Mouse (Mus musculus) heart, postnatal 4 days (tissue): ENCODE measurements around the gene Wdr82. TPM values are rescaled to one million over a fixed set of nuclear protein-coding genes. Genes with fewer than 3 reads are reported as not detected.
"Not testable (repeated sequence)": the region's sequence is repeated elsewhere in the genome, so short reads cannot be mapped to it uniquely, and the experiment has no call there.

ENCODE experiments used
- DNase-seq: peaks from one replicate; pipeline ENCODE4 v3.0.0; 2021
- total RNA-seq, 2 experiments: library from RNA; stranded (reverse); gene quantifications; 2 replicates each; pipeline ENCODE4 v1.2.3; 2021

Gene Wdr82
- total RNA-seq, 2 experiments from 2014 or later: 90.0 to 98.5 TPM

GRCm38 (mm10) chr9:106166709-106167108, 4.0 kb upstream of the Wdr82 start:
- no peak for DNase-seq

DNA sequence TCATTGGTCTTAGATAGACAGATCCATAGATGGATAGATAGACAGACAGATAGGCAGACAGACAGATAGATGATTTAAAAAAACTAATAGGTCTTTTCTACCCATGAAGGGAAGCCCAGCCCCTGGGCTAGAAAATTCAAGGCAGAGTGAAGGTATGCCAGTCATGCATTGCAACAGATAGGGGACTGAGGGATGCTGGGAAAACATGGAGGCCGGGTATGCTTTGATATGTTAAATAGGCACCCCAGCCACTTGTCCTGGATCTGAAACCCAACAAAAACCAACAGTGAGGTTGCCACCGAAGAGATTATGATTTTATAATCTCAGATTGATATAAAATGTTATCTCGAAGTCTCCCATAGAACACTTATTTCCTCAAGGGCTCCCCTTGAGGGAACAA, 3.5 kb upstream of the Wdr82 start:
- DNase-seq: no peak

GRCm38 (mm10) chr9:106167703-106168102, 3.0 kb upstream of the Wdr82 start:
- no peak for DNase-seq

GRCm38 (mm10) chr9:106169006-106169405, 1.7 kb upstream of the Wdr82 start:
- DNase-seq: not testable (repeated sequence)

DNA sequence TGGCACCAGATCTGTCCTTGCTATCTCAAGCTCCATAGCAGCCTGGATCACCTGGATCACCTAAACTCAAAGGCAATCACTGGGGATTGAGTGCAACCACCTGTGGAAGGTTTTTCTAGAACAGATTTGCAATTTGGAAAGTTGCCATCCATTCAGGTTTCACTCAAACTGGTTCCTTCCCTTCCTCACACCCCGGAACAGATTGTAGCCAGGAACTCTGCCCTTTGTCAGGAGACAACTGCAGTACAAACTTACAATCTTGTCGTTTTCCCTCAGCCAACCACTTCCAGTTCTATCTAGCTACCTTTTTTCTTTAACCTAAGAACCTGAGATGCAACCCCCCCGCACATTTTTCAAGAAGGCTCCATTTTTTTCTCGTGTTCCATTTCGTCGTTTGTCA, 811 bp upstream of the Wdr82 start:
- DNase-seq: no peak

- DNase-seq: peak; percentile 79
These were observed 824 bp downstream of the Wdr82 start for GRCm38 (mm10) chr9:106171346-106172158.

DNA sequence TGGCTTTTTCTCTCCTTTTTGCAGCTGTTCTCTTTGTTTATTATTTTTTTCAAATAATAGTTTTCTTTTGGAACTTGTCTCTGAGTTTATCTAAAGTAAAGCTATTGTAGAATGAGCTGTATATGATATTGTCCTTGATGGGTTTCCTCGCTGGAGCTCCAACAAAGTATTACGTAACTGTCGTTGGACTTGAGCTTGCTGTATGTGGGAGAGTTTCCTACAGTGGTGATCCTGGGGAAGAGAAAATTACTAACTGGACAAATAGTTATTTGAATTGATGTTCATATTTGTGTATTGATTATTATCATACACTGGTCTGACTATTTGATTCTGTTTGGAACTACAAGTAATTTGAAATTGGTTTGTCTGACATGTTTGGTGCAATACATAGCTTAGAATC, 1.8 kb downstream of the Wdr82 start:
- DNase-seq: no peak

DNA sequence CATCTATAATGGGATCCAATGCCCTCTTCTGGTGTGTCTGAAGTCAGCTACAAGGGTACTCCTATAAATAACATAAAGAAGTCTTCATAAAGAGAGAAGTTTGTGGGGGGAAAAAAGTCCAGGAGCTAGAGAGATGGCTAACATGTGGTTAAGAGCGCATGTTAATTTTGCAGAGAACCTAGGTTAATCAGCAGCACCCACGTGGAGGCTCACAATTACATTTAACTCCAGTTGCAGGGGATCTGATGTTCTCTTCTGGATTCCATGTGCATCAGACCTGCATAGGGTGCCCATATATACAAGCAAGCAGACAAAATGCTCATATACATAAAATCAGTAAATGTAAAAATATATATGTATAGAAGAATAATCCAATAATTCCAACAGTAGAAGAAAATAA, 2.6 kb downstream of the Wdr82 start:
- DNase-seq: no peak

DNA sequence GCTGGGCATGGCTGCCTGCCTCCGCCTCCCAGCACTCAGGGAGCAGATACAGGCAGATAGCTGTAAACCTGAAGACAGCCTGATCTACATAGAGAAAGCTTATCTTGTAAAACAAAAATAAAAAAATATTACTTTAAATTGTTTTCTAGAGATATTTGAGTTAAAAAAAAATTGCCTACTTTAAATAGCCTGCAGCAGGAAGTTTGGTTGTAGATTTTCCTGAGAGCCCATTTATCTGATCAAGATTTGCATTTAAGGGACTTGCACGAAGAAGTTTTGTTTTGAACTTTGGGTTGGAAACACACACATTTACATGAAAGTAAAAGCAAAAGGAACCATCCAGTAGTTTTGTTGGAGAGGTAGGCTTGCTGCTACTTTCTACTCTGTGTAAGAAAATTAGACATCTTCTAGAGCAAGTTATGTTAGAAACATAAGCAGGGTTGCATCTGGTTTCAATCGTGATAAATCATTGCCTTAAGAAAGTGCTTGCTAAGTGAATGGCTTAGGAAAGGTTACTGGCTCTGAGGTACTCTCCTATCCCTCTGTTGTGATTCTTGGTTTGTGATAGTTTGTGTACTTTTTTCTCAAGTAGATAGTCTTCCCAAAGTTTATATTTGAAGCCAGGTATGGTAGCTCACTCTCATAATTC, 4.9 kb downstream of the Wdr82 start:
- DNase-seq: no peak

DNA sequence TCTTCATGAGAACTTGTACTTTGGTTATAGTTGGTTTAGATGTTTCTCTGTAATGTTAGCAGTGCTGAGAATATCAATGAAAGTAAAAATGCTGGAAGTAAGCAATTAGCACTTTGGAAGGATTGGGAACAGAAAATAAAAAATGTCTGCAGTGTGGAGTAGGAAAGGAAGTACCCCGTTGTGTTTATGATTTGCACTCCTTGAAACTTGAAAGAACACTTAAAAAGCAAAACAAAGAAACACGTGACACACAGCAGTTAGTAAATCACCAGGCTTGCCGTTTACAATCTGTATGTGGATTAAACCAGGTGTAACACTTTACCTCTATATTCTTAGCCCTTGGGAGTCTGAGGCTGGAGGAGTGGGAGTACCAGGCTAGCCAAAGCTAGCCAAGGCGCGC, 6.0 kb downstream of the Wdr82 start:
- no peak for DNase-seq

DNA sequence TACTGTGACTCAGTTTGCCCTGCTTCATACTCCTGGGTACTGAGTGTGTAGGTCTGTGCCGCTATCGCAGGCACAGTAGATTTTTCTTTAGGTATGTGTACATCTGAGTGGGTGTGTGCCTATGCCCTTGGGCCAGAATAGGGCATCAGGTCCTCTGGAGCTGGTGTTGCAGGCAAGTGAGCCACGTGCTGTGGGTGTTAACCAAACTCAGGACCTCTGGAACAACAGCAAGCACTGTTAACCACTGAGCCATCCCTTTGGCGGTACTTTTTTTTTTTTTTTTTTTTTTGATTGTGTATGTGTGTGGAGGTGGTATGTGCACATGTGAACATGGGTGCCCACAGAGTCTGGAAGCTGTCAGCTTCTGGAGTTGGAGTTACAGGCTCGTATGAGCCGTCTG, 7.1 kb downstream of the Wdr82 start:
- no peak for DNase-seq

- no peak for DNase-seq
These were observed 8.7 kb downstream of the Wdr82 start for GRCm38 (mm10) chr9:106179454-106179853.

- DNase-seq: no peak
These were observed 9.2 kb downstream of the Wdr82 start for GRCm38 (mm10) chr9:106179964-106180363.

GRCm38 (mm10) chr9:106182146-106182545, 11.4 kb downstream of the Wdr82 start:
- DNase-seq: no peak

GRCm38 (mm10) chr9:106183996-106184395, 13.3 kb downstream of the Wdr82 start:
- no peak for DNase-seq

GRCm38 (mm10) chr9:106191355-106191754, 20.6 kb downstream of the Wdr82 start:
- no peak for DNase-seq

- DNase-seq: no peak
These were observed 21.3 kb downstream of the Wdr82 start for GRCm38 (mm10) chr9:106192024-106192423.

DNA sequence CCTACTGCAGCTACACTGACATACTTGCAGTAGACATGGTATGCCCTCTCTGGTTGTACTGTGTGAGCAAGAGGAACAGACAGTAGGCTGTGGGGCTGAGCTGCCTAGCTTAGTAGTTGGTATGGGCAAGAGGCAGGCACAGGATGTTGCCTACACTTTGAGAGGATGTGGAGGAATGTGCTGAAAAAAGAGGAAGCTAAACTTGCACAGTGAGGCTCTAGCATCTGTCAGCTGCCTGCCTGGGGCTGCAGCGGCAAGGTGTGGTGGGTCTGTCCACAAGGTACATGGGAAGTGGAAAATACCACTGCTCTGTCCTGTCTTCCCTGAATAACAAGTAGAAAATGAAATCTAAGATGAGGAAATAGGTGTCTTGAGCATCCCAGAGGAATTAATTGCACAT, 22.3 kb downstream of the Wdr82 start:
- no peak for DNase-seq

DNA sequence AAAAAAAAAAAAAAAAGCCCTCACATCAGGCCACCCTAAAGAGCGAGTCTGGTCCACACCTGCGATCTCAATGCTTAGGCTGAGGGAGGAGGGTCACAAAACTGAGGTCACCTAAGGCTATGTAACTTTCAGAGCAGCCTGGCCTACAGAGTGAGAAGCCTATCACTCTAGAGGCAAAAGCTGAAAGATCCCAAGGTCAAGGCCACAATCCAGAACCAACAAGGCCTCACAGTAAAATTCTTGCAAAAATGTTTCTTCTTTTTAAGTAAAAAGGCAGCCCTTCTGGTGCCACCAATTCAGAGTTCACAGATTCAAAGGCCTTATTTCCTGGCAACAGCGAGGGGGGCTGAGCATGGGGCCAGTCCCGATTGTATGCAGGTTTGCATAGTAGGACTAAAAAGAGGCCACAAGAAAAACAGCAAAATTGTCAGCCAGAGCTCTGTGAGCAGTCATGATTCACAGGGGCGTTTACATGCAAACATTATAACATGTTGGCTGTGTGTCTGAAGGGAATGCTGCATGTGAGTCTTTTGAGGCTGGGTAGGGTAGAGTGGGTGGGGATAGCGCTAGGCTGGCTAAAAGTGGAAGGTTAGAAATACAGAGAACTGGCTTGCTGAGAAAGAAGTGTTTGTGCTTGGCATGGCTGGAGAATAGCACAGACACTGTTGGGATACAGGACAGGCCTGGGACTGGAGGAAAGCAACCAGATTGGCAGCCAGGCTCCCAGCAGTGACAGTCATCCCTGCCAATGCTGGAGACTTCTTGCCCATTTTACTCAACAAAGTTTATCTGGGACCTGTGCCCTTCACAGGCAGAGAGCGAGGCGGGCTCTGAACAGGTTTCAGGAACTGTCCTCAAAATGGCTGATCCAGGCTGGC, 23.4 kb downstream of the Wdr82 start:
- no peak for DNase-seq

- DNase-seq: no peak
These were observed 25.0 kb downstream of the Wdr82 start for GRCm38 (mm10) chr9:106195693-106196092.

GRCm38 (mm10) chr9:106197081-106197713, 26.5 kb downstream of the Wdr82 start:
- no peak for DNase-seq

DNA sequence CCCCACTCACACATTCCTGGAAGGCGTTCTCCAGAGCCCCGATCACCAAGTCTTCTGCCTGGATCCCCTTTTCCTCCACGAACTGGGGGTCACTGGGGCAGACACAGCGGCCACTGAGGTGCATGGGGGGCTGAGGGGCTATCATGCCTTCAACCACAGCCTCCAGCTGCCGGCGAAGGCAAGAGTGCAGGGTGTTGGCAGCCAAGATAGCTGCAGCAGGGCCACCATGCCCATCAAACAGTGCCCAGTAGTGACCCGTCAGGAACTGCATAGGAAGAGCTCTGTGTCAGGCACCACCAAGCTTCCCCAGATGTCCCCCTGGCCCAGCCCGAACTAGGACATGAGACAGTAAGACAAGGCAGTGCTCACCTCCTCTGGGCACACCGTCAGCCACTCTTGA, 27.0 kb downstream of the Wdr82 start:
- no peak for DNase-seq
